Mouse (Mus musculus): ENCODE data around the gene Shcbp1. TPM values are rescaled to one million over a fixed set of nuclear protein-coding genes. Genes with fewer than 3 reads are reported as not detected.
"Not testable (repeated sequence)": the region's sequence is repeated elsewhere in the genome, so short reads cannot be mapped to it uniquely, and the experiment has no call there.

Gene Shcbp1
- total RNA-seq (2022): under 1 TPM; 0.63 to 0.89 (median 0.76) TPM

DNA sequence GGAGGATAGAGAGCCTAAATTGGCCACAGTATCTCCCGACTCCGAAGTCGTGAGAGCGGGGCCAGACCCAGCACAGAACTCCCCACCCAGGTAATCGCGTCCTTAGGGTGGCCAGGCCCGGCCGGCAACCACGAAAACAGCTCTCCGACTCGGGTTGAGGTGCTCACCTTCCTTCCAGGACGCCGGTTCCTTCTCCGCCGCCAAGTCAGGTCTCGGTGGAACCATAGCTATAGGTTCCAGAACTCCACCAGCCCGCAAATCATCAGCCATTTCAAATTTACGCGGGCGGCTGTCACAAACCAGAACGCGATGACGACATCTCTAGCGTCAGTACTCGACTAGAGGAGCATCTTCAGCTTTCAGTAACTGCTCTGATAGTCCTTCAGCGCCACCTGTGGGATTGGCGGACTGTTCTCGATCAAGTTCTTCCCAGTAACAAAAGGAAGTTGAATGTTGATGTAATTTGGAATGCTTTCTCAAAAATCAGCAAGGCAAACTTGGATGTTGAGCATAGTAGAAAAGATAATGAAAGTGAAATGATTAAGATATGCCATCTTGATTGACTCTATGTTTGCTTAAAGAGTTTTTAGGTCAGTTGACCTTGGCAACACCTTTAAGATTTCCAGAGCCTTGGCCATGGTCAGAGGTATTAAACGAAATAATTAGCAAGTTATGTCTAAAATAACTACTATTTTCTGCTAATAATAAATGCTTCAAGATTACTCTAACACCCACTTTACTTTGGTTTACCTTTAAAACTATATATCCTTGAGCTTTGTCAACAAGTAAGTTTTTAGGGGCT is at the start of gene Shcbp1:
Shcbp1 (minus strand) TSS at position 314 of the 802 bp plus-strand sequence.
- peak; percentile 86 to 90 for DNase-seq (ENCODE audit: low spot score in 2 of 2)

DNA sequence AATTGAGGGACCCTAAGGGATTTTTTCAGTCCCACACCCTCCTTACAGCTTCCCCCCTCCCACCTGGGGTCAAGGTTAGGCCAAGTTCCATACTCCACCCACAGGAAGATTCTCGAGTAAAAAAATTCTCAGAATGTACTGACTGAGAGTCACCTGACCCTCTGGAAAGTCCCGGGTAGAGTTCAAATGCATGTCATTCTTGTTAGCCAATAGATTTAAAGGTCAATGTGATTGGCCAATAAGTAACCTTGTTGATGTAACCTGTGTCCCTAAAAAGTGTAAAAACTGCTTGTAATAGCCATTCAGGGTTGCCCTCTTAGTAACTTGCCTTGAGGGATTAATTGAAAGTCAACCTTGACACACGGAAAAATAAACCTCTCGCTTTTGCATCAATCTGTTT is 29.5 kb upstream of the Shcbp1 start:
- no peak for DNase-seq (ENCODE audit: low spot score in 2 of 2)

DNA sequence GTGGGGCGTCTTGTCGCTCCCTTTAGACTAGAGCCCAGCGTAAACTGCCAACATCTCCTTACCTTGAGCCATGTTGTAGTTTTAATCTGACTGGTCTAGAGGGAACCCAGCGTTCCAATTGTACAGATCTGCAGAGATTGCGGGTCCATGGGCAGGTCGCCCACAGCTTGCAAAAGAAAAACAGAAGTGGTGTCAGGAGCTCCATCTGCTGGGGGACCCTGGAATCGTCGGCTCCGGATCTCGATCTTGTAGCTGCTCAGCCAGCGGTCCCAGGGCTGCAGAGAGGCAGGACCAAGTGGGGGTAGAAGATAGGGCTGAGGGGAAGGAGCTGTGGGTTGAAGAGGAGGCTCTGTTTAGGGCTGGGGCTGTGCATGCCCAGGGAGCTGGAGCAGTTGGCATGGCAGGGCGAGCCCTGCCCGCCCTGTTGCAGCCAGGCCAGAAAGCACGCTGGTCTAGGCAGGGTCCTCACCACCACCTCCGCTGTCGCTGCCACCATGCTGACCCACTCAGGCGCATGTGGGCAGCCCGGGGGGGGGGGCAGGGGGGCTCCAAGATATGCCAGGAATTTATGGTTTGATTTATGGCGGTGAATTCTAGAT is 21.3 kb upstream of the Shcbp1 start:
- DNase-seq (ENCODE audit: low spot score in 2 of 2): peak in 1 of 2 experiments; percentile 36

DNA sequence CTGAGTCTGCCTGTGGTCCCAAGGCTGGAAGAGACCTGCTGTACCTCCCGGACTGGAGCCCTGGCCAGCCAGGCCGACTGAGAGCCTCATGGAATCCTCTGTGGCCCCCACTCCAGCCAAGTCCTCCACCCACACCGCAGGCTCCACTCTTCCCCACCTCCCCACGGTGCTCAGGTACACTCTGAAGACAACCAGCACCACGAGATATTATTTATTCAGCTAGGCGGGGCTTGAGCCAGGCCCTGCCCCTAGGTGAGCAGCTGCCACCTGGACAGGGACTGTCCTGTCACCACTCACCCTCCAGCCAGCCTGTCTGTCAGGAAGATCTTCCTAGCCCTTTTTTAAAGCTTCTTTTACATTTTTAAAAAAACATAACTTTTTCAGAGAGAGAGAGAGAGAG is 1.1 kb downstream of the Shcbp1 start:
- DNase-seq (ENCODE audit: low spot score in 2 of 2): no peak

DNA sequence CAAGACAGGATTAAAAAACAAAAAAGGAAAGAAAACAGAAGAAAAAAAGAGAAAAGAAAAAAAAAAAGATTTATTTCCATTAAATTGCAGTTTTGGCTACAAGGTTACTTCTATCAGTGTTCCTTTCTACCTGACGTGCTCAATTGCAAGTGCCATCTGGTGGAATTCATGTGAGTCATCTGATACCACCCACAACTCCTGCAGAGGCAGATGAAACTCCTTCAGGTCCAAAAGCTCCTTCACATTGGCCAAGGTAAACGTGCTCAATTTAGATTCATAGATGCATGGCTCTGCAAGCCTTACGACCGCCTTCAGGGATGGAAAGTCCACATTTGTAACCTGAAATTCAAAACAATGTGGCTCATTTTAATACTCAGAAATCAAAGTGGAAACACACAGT is 14.6 kb downstream of the Shcbp1 start:
- DNase-seq (ENCODE audit: low spot score in 2 of 2): peak; percentile 15 to 16

DNA sequence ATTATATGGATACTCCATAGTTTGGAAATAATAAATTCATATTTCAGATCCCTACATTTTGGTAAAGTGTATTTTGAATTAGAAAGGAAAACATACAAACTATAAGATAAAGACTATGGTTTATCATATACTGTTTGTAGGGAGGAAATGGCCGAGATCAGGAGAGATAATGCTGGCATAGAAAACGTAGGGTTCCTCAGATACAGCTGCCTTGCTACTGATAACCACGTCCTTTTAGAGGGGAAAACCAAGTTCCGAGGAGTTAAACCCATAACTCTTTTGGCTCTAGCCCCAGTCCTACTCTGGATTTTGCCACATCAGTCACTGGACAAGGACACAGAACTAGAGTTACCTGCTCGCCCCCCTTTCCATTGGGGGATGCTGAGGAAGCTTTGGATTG is 26.3 kb downstream of the Shcbp1 start:
- no peak for DNase-seq (ENCODE audit: low spot score in 2 of 2)

DNA sequence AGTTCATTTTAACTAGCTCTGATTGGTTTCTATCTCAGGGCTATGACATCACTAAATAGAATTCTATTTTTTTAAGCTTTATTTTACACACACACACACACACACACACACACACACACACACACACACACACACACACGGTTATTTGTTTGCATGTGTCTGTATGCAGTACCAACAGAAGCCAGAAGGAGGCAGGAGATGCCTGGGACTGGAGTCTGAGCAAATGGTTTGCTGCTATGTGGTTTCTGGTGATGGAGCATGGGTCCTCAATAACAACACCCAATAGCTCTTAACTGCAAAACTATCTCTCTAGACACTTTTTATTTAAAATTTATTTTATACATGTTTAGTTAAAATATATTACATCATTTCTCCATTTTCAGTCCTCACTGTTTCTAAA is 48.4 kb downstream of the Shcbp1 start:
- DNase-seq (ENCODE audit: low spot score in 2 of 2): no peak

DNA sequence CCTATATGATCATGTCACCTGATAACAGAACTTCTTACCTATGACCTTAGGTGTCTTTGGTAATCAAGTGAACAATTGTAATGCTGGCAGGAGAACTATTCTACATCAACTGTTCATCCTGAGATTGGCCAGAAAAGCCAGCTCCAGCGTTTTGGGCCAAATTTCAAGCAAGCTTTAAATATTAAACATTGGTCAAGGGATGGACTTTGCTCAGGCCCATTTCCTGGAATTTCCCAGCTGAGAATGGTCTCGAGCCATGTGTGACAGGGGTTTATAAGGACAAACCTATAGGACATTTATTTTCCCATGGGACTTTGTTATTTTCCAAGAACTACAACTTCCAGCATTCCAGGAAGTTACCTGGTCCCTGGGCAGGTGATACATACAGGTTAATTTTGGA is 63.8 kb downstream of the Shcbp1 start:
- DNase-seq (ENCODE audit: low spot score in 2 of 2): no peak

DNA sequence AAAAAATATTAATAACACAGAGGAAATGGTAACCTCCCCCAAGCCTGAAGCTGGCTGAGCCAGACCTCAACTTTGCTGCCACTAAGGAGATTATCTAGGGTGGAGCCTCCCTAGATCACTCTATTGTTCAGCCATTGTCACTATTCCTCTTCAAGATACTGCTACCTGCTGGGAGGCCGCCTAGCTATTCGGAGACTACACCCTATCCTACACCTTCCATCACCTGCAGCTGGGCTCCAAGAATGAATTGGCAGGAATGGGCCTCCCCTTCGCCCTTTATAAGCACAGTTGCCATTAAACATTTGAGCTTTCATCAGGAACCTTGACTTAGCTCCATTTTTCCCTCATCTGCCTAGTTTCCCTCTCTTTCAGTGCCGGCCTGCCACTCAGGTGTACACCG is 71.0 kb downstream of the Shcbp1 start:
- not testable (repeated sequence) for DNase-seq (ENCODE audit: low spot score in 2 of 2)

DNA sequence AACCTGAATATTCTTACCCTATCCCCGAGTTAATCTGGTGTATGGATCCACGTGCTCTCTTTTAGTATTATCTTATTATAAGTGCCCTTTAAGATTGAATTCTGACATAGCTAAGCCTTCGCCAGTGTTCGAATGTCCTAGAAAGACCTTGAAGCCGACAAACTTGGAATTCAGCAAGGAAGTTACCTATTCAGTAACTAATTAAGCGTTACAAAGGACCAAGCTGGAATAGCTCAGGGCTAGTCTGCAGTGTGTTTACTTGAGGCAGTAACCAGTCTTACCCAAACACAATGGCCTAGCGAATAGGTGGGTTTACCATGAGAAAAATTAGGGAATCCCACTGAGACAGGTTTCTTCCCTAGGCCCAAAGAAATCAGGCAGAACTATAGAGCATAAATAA is 71.5 kb downstream of the Shcbp1 start:
- not testable (repeated sequence) for DNase-seq (ENCODE audit: low spot score in 2 of 2)

DNA sequence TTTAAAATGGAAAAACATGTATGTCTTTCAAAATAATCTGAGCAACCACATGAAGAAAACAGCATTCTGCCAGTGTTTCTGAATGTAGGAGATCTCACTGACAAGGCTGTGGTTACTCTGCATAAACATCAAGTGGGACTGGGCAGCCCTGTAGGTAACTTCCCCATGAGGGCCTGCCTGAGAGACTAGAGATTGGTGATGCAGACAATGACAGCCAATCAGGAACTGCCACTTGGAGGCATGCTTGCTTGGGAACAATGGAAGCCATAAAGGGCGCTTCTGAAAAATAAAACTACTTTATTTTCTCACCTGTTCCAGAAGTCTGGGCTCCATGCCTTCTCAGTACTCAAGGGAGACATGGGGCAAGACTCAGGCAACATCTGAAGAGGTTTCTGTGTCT is 87.7 kb downstream of the Shcbp1 start:
- no peak for DNase-seq (ENCODE audit: low spot score in 2 of 2)

Other genes with a start within 250 kb of the Shcbp1 start
- 10 to 100 TPM; 10.6 to 17.5 (median 14.9) TPM for gene Zfp958, start 166.4 kb downstream of the Shcbp1 start, total RNA-seq (2022)